Mouse (Mus musculus): Measurements from ENCODE around the gene Cylc2.

The Cylc2 gene

GRCm38 (mm10) chr4:51216378-51216777 lies at the start of gene Cylc2:
Cylc2 (plus strand) TSS chr4:51216678.
- no peak for DNase-seq
